Comparison of ENCODE assay signal across 12 mouse cellular contexts in genomic region chr7:35266666-35267065, GRCm38 (mm10). TPM values are rescaled to one million over a fixed set of nuclear protein-coding genes. Genes with fewer than 3 reads are reported as not detected.
A peak's percentile ranks its signal among the peaks of the same experiment; 100 is the strongest.
DNase-seq lines count a peak whose midpoint lies in the region; ATAC-seq and TF ChIP-seq lines count a peak whose summit lies in the region.
"Had no signal": no experiment of that assay in that cellular context is flagged by ENCODE, and none has a peak within 500 bp of the region (broad histone marks: within the 10 kb centered on the region; RNA-seq: fewer than 3 reads in every experiment).

No protein-coding gene starts in this region.

- WGBS in liver, embryonic 14.5 days (ENCODE audit: insufficient replicate concordance) = 52% methylated on average over 4 of the region's 4 CpGs

- peak; percentile 24 to 31 for DNase-seq in kidney, postnatal 4 days
- DNase-seq in kidney, postnatal 14 days = no peak
- peak; percentile 37 for DNase-seq in A20 (ENCODE audit: low read depth, low spot score)
- DNase-seq in ES-CJ7 (ENCODE audit: low read depth, low spot score) = peak; percentile 68
- DNase-seq in liver, embryonic 14.5 days (ENCODE audit: low read depth in 3 of 3, low spot score in 3 of 3) = no peak
- no peak for DNase-seq in right cerebral cortex, postnatal 14 days
- no peak for DNase-seq in urinary bladder, adult 18-20 months (ENCODE audit: low spot score in 2 of 2)
- DNase-seq in cerebellum, adult 9-10 months = no peak
- DNase-seq: cerebellum, adult 18-20 months had no signal

- H3K9ac ChIP-seq in liver, embryonic 14.5 days (replicated peaks) = no peak overlapping the region
- H3K9ac ChIP-seq: lung, embryonic 15.5 days had no signal

- no peak overlapping the region for H3K4me2 ChIP-seq in liver, embryonic 14.5 days (ENCODE audit: low read depth)
- H3K4me2 ChIP-seq: lung, embryonic 15.5 days had no signal

- no peaks in the 10 kb centered on the region for H3K36me3 ChIP-seq in liver, embryonic 14.5 days (replicated peaks; ENCODE audit: control insufficient read depth, insufficient read depth, low read depth)
- H3K36me3 ChIP-seq: lung, embryonic 15.5 days had no signal

- H3K9me3 ChIP-seq in liver, embryonic 14.5 days (ENCODE audit: control insufficient read depth, low read length) = no peaks in the 10 kb centered on the region
- H3K9me3 ChIP-seq: lung, embryonic 15.5 days had no signal

- H3K27me3 ChIP-seq in liver, embryonic 14.5 days (ENCODE audit: control insufficient read depth, insufficient read depth, low read length) = no peaks in the 10 kb centered on the region
- H3K27me3 ChIP-seq: lung, embryonic 15.5 days had no signal

- TF ChIP-seq CTCF in liver, embryonic 14.5 days (IDR thresholded peaks at IDR 0.05; ENCODE audit: low read depth) = peak; percentile 76

- no peak overlapping the region for H3K27ac ChIP-seq in liver, embryonic 14.5 days
- H3K27ac ChIP-seq: lung, embryonic 15.5 days had no signal

- no peak for TF ChIP-seq EP300 in liver, embryonic 14.5 days (IDR thresholded peaks at IDR 0.05; ENCODE audit: low read depth)

- H3K4me3 ChIP-seq in liver, embryonic 14.5 days (ENCODE audit: insufficient read depth in 1 of 2, low read depth in 2 of 2, low read length in 2 of 2) = no peak overlapping the region
- H3K4me3 ChIP-seq: lung, embryonic 15.5 days; myocyte had no signal

- H3K4me1 ChIP-seq in liver, embryonic 14.5 days (replicated peaks; ENCODE audit: control insufficient read depth in 2 of 2, insufficient read depth in 2 of 2, low read length in 1 of 2) = peaks cover 0 to 7% of the 10 kb centered on the region in 2 experiments; a peak in 2 of 4 replicates

- no peak for ATAC-seq in liver, embryonic 14.5 days (ENCODE audit: insufficient read depth)
- ATAC-seq: activated CD4-positive, CD25-positive, alpha-beta regulatory T cell, adult 4 months had no signal

RNA-seq across cellular contexts. Expression of gene Lrp3, which starts 51.4 kb away (rescaled TPM):
- 0.66 and 1.00 TPM in 2 replicates for polyA plus RNA-seq in liver, embryonic 14.5 days (2012; rRNA removed)
- polyA plus RNA-seq in liver, embryonic 14.5 days (2014; fragmentation: Nextera tagmentation; extraction: Ambion mirVana) = 0.19 and 0.37 TPM in 2 replicates
- polyA plus RNA-seq: myocyte had no signal

RNA-seq across cellular contexts. Expression of gene Gpatch1, which starts 51.6 kb away (rescaled TPM):
- polyA plus RNA-seq in liver, embryonic 14.5 days (2012; rRNA removed) = 2.3 and 3.7 TPM in 2 replicates
- 5.4 and 6.6 TPM in 2 replicates for polyA plus RNA-seq in liver, embryonic 14.5 days (2014; fragmentation: Nextera tagmentation; extraction: Ambion mirVana)

Comparison
In these comparisons a context has a peak if more than half of its experiments do, and no peak if none do; other contexts are left out.
1. DNase-seq: peak in kidney, postnatal 4 days (2 of 2), A20 (single experiment) and ES-CJ7 (single experiment); none in kidney, postnatal 14 days (single experiment), liver, embryonic 14.5 days (0 of 3), right cerebral cortex, postnatal 14 days (single experiment), urinary bladder, adult 18-20 months (0 of 2) and cerebellum, adult 9-10 months (single experiment).